Mouse (Mus musculus) thymus, postnatal 14 days (tissue): Measurements from ENCODE around the gene Pex1.
"Not testable (repeated sequence)": the region's sequence is repeated elsewhere in the genome, so short reads cannot be mapped to it uniquely, and the experiment has no call there.

Experiments used
- DNase-seq: peaks from one replicate; pipeline ENCODE4 v3.0.0; 2021

Pex1 gene

DNA sequence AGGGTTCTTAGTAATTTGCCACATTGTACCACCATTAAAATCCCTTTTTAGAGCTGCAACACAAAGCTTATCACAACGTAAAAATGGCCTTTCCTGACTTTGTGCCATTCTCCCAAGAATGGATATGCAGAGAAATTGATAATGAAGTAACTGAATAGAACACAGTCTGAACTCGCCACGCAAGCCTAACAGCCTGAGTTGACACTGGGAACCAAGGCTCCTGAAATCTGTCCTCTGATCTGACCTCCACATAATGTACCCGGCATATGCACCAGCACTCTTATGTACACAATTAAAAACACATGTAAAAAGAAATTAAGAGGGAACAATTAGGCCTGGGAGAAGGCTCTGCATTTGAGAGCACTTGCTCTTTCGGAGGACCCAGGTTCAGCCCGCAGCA is 49.5 kb downstream of the Pex1 start:
- no peak for DNase-seq

DNA sequence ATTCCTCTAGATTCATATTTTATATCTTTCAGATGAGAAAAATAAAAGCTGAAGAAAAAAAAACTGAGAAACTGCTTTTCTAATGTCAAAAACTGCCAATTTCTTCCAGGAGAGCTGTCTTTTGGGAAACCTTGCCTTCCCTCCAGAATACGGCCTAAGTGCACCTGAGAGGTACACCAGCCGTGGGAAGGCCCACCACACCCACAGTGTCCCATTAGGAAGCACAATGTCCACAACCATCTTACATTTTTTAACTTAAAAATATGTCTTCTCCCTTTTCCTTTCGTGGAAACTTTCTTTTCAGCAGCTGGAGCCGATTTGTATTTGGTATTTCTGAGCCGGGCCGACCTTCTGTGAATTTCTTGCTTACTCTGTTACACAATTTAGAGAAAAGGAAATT is 50.7 kb downstream of the Pex1 start:
- no peak for DNase-seq

DNA sequence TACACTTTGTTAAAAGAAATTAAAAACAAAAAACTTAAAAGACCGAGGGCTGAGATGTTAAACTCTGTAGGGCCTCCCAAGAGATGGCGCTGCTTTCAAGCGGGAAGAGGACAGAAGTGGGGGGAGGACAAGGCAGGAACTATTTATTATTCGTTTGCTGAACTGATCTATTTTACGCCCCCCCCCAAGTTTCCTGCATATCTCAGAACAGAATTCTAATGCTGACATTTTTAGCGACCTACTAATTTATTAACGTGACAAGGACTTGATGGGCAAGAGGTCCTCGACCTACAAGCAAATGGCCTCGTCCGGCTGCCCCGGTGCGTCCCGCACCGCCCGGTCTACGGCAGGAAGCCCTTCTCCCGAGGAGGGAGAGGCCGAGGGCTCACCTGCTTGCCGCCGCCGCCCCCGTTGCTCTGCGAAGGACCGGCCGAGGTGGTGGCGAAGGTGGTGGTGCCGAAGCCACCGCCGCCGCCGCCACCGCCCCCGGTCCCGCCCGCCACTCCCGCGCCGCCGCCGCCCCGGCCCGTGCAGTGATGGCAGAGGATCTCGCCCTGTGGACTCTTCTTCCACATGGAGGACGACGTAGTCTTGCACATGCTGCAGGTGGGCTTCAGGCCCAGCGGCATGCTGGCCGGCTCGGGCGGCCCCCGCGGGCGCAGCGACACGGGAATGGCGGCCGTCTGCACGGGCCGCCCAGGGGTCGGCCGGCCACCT is 51.3 kb downstream of the Pex1 start:
- DNase-seq = peak; percentile 72

DNA sequence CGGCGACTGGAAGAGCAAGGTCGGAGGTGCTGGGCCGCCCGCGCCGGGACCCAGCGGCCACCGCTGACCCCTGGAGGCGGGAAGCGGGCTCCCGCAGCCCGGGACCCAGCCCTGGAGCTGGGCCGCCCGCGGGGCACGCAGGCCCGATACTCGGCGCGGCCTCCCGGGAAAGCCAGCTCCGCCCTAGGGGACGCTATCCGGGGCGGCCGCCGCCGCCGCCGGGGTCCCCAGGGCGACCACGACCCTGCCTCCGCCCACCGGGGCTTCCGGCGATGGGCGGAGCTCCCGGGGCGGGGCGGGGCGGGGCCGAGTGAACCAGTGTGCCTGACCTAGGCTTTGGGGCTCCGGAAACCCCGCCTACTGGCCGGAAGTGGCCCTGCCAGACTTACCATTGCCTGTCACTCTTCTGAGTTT is 51.8 kb downstream of the Pex1 start:
- DNase-seq = peak; percentile 94

DNA sequence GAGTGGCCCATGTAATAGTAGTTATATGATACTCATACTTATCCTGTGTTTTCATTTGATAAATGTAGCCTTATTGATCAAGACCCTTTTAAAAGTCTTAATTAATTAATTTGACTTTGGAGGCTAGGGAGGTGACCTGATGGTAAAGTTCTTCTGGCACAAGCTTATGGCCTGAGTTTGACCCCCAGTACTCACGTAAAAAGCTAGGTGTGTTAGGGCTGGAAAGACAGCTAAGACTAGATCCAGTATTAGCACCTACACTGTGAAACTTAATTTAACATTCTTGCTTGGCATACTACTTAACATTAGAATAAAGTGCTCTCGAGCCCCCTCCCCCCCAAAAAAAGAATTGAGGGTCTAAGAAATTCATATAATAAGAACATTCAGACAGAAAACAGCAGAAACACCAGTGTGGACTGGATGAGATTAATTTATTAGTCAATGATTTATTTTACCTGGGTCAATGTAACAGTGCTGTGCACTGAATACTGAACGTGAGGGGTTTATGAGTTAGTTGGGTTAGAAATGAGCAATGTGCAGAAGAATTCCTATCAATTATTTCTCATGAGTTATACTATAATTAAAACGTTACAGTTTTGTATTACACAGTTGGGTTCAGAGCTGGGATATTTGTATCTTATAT is 52.5 kb downstream of the Pex1 start:
- DNase-seq = no peak

DNA sequence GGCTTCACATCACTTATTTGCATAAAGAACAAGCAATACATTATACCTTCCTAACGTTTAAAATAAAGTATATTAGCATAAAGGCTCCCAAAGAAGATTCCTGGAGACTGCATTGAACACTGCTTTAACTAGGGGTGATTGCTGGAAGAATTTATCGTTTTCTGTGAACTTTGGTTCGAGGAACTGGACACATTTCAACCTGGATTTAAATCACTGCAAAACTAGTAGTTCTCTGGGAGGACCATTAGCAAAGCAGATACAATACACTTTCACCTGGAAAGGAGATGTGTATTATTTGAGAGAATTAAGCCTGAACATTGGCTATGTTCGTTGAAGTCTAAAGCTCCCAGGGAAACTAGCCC is 53.0 kb downstream of the Pex1 start:
- DNase-seq = no peak

DNA sequence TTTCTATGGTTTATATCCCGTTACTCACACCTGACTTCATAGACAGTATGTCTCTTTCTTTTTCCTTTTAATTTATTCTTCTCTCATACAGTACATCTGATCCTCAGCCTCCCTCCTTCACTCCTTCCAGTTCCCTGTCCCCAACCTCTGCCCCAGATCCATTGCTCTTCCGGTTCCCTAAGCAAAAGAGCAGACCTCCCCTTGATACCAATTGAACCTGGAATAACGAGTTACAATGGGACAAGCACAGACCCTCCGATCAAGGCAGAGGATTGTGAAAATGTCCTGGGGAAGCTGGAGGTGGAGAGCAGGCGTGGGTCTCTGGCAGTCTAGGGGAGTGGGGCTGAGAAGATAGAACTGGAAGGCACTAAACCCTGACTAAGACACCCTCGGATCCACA is 55.0 kb downstream of the Pex1 start, which contains the start of gene Tmbim7:
Tmbim7 (plus strand) TSS at position 301 of the 400 bp plus-strand sequence.
- DNase-seq = no peak

DNA sequence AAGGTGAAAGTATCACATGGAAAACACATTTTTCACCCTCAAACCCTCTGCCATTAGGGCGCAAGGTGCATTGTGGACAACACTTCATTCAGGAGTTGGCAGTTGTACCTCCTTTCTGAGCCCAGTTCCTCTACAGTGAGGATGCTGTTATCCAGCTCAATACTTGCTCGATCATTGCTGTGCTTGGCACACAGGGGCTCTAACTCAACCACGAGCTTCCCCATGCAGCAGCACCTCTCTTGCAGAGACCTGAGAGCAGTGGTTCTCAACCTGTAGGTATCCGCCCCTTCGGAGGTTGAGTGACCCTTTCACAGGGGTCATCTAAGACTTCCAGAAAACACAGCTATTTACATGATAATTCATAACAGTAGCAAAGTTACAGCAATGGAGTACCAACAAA is 55.8 kb downstream of the Pex1 start:
- DNase-seq = no peak

DNA sequence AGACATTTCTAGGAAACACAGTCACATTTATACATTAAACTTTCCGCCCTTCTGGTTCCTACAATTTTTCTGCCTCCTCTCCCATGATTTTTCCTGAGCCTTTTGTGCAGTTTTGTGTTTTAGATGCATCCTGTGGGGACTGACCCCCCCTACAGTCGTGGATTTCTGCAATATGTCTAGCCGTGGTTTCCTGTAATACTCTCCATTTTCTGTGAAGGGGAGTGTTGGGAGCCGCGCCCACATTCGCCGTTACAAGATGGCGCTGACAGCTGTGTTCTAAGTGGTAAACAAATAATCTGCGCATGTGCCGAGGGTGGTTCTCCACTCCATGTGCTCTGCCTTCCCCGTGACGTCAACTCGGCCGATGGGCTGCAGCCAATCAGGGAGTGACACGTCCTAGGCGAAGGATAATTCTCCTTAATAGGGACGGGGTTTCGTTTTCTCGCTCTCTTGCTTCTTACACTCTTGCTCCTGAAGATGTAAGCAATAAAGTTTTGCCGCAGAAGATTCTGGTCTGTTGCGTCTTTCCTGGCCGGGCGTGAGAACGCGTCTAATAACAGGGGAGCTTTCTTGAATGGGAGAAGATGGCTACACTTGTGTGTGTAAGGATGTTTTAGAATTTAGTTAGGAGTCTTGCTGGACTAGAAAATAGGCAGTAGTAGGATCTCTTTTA is 57.2 kb downstream of the Pex1 start:
- DNase-seq = not testable (repeated sequence)

DNA sequence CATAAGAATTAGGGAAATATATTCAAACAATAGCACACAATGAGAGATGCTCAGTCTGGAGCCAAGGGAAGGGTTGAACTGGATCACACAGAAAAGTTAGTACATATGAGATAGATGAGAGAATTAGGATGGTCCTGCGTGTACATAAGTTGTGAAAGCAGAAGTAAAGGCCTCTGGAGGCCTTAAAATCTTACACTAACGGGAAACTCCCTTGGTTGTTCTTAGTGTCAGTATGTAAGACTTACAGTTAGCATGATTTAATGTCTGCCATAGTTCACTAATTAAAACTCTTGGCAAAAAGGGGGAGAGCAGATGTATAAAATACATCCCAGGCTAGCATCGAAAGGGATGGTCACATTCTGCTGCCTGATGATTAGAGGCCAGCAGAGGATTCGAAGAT is 57.9 kb downstream of the Pex1 start:
- no peak for DNase-seq

DNA sequence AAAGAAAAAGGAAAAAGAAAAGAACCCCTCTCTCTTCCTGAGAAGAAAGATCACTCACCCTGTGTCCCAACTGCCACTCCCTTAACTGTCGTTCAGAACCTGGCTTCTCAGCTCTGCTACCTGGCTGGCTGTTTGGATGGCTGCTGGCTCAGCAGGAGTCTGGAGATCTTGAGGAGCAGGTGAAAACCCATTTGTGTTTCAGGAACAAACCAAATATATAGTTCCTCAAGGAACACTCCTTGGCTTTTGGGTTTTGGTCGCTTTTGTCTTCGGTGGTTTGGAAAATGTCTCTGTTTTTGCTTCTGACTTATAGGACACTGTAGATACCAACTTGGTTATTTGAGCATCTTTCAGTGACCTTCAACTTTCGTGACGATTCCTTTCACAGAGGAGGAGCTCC is 61.2 kb downstream of the Pex1 start, which contains the start of gene Gatad1:
Gatad1 (minus strand) TSS at position 101 of the 400 bp plus-strand sequence.
- no peak for DNase-seq

DNA sequence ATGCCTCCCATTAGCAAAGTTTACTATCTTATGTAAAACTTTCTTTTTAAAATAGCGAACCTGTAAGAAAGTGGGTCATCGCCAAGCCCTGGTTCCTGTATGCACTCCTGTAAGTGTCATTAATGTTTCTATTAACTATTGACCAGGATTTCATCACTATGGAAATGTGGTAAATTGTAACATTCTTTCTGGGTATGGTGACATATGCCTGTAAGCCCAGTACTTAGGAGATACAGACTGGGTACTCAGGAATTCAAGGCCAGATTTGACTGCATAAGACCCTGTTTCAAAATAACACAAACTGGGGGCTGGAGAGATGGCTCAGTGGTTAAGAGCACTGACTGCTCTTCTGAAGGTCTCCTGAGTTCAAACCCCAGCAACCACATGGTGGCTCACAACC is 69.4 kb downstream of the Pex1 start:
- no peak for DNase-seq

DNA sequence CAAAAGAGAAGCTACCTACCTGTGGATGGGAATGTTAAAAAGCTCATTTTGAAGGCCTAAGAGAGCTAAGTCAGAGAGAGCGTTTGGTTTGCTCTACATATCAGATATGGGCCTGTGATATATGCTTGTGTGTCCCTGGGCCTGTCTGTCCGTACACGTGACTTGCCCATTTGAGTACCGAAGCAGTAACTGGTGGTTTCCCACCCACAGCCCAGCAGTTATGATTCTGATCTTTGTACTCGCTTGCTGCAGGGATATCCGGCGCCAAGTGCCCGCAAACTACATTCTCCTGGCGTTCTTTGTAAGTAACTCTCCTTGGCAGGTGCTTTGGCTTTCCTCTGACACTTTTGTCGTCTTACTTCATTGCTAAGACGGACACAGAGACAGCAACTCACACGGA is 70.7 kb downstream of the Pex1 start:
- DNase-seq = peak; percentile 49

DNA sequence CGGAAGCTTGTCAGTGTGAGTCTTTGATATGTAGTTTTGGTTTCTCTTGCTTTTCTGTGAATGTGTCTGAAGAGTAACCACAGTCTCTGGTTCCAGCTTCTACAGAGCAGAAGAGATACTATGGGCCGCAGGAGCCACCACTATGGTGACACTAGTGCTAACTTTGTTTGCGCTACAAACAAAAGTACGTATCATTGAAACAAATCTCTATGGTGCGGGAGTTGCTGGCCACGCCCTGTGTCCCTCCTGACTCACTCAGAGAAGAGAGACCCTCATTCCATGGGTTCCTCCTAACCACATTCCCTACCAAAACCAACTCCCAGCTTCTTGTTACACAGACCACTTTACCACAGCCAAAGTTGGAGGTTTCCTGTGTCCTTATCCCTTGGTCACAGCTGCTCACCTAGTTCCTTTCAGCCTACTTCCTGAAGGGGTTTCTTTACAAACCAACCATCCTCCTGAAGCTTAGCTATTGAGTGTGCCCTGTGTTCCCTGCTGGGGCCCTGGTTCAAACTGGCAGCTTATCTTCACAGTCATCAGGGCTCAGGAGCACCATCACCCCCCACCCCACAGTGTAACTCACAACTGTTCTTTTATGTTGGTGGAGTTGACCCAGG is 74.2 kb downstream of the Pex1 start:
- DNase-seq = peak; percentile 19
